Mouse (Mus musculus) ovary, postnatal 14 days (tissue): ENCODE data around the gene Aldh16a1.
A peak's percentile ranks its signal among the peaks of the same experiment; 100 is the strongest.
"Not testable (repeated sequence)": the region's sequence is repeated elsewhere in the genome, so short reads cannot be mapped to it uniquely, and the experiment has no call there.

ENCODE experiments used
- DNase-seq: peaks from one replicate; pipeline ENCODE4 v3.0.0; 2022; ENCODE audit warnings: low spot score

Gene Aldh16a1

DNA sequence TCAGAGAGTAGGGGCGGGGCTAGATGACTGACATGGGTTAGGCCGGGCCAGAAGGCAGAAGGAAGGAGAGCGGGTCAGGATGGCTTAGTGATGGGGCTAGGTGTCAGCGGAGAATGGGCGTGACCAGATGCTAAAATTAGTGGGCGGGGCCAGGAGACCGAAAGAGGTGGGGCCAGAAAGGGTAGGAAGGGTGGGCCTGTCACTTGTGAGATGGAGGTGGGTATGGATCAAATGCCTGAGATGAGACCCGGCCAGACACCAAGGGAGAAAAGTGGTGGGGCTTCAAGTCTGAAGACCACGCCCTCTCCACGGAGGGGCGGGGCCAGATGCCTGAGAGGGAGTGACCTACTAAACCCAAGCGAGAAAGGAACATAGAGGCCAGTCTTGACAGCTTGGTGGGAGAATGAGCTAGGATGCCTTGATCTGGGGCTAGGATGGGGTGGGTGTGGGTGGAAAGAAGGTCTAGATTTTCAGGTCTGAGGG, 19.8 kb downstream of the Aldh16a1 start:
- DNase-seq, result no peak

DNA sequence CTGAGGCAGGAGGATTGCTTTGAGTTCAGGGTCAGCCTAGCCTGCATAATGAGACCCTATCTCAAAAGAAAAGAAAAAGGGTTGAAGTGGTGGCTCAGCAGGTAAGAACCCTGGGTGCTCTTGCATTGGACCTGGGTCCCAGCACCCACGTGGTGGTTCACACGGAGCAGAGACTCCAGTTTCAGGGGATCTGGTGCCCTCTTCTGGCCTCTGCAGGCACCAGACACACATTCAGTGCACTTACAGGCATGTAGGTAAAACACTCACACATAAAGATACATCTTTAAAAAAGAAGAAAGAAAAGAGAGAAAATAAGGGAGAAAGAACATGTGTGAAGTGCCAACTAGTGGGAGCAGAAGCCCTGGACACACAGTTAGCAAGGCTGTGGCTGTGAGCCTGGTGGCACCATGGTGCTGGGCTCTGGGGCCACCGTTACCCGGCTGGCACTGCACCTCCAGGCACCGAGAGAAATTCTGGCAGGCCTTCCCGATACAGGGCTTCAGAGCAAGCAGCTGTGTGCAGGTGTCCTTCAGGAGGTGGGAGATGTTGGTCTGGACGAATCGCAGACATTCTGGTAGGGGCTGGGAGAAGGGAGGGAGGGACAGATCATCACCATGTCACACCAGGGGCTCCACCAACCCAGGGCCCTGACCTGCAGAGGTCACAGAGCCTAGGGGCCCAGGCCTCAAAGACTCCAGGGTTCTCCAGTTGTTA, 20.8 kb downstream of the Aldh16a1 start:
- no peak for DNase-seq

DNA sequence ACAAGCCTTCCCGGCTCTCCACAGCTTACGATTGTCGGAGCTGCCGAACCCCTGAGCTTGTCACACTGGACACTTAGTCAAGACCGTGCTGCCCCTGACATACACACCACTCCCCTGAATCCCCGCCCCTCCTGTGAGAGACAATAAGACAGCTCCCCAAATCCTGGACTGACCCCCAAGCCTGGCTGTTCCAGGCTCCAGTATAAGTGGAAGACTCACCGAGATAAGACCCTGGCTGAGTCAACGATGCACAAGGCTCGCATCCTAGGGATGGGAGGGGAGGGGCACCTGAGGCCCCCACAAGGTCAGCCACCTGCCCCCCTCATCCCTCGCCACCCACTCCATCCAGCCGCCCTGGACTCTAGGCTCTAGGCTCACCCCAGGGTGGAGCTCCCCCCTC, 22.5 kb downstream of the Aldh16a1 start:
- DNase-seq, result no peak

DNA sequence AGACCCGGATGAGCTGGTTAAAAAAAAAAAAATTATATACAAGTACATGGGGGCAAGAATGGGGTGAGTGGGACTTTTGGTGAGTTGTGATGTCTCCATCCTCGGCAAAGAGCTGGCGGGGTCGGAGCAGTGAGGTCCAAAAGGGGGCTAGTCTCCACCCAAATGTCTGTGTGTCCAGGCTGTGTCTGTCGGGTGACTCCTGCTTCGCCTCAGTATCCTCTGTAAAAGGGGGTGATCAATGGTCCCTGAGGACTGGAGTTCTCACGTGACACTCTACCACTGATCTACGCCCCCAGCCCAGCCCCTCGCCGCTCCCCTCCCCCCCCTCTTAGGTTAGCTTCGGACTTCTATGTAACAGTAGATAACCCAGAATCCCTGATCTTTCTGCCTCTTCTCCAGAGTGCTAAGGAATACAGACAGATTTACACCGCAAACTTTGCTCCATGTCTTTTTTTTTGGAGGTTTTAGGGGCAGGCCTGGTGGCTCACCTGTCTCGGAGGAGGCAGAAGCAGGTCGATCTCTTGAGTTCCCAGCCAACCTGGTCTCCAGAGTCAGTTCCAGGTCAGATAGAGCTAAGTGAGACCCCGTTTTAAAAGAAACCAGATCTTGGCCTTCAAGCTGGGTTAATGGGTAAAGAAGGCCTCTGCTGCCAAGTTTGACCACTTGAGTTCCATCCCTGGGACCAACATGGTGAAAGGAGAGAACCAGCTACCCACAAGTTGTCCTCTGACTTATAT, 24.4 kb downstream of the Aldh16a1 start:
- no peak for DNase-seq

DNA sequence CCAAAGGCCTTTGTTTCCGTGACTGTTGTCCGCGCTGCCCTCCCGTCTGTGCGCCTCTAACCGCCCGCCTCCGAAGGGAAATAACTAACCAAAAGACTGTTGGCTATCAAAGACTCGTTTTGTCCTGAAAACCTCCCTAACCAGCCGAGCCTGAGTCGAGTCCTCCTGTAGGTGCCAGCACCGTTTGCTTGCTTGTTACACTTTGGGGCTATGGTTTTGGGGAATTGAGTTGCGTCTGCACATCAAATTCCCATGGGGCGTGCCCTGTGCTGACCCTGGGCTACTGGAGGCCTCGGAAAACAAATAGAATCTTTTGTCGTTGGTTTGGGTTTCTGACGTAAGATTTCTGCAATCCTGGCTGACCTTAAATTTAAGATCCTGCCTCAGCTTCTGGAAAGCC, 25.1 kb downstream of the Aldh16a1 start:
- DNase-seq, result no peak

DNA sequence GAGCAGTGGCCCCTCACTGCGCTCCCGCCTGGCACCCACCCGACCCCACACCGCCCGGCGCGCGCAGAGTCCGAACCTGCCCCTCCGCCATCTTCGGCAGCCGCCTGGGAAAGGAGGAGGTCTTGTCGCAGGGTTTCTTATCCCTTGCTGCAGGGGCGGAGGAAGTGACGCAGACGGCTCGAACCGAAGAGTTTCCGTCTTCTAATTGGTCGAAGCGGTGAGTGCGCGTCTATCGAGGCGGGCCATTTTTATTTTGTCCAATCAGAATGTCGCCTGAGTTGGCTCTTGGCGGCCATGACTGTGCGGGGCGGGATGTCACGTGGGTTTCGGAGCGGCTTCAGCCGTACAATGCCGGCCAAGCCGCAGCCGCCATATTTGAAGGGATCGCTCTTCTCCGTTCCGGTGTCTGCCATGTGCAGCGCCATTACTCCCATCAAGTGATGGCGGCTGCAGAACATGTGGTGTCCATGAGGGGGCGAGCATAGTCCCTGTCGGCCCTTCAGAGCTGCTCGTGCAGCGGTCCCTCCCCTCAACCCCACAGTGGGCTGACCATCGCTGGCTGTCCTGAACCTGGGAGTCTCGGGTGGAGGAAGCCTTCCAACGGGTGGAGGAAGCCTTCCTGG, 25.6 kb downstream of the Aldh16a1 start, which contains the start of gene Rpl13a:
Rpl13a (minus strand) TSS at position 138 of the 623 bp plus-strand sequence.
- DNase-seq, result peak; percentile 96

DNA sequence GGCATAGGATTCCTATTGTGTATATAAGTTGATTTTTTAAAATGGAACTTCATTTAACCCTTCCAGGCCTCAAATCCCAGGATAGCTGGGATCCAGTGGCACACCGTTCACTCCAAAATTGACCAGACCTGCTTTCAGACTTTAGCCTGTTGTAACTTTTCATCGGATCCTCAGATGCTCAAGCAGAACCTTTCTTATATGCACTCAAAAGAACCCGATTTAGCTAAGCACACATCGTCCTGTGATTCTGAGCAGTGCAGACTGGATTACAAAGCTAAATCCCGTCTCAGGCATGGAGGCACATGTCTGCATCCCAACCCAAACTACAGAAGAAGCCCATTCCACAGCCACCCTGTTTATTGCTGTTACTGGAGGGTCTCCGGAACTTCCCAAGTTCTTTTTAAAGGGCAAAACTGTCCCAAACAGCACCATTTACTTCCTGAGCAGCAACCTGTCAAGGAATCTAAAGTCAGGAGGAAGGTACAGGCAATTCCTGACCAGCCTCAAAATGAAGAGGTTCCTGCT, 26.6 kb downstream of the Aldh16a1 start:
- no peak for DNase-seq

DNA sequence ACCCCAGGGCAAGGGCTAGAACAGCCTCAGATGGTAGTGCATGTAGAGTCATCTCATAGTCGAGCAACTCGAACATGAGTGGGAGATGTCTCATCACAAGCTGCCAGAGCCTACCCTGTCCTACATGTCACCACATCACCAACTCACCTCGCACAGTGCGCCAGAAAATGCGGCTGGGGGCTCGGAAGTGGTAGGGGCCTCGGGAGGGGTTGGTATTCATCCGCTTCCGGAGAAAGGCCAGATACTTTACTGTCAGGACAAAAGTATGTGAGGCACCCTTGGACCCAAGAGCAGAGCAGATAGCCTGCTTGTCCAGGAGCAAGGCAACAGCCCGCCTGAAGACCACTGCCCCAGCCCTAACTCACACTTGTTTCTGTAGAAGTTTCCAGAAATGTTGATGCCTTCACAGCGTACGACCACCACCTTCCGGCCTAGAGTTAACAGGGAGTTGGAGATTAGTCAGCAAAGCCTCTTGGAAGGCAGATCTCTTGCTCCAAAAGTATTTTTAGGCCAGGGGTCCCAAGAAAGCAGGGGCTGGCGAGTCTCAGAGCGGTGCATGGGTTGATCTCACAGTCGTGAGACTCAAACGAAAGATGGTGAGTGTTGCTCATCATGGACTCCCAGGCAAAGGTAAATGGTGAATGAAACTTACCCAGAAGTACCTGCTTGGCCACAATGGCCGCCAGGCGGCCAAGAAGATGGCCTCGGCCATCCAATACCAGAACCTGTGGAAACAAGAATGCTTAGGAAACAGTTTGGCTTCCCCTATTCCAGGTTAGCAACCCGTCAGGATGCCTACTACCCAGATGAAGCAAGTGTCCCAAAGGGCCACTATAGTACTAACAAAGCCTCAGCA, 27.3 kb downstream of the Aldh16a1 start:
- no peak for DNase-seq

DNA sequence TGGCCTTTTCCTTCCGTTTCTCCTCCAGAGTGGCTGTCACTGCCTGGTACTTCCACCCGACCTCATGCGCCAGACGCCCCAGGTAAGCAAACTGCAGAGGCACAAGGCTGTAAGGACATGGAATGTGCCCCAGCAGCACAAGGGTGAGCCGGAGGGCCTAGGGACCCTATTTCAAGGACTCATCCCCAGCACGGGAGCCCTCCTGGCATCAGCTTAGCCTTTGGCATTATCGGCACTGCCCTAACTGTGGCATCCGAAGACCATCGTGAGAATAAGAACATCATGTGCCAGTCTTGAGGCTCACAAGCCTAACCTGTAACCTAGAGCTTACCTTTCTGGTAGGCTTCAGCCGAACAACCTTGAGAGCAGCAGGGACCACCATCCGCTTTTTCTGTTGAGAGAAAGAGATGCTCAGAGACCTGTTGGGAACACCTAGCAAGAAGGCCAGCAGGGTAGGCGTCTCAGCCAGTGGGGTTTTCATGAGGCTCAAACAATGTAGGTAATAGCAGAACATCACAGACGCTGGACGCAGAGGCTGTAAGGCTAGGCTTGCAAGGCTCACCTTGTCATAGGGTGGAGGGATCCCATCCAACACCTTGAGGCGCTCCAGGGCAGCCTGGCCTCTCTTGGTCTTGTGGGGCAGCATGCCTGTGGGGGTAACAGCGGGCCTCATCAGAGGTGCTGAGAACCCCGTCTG, 28.1 kb downstream of the Aldh16a1 start:
- no peak for DNase-seq

DNA sequence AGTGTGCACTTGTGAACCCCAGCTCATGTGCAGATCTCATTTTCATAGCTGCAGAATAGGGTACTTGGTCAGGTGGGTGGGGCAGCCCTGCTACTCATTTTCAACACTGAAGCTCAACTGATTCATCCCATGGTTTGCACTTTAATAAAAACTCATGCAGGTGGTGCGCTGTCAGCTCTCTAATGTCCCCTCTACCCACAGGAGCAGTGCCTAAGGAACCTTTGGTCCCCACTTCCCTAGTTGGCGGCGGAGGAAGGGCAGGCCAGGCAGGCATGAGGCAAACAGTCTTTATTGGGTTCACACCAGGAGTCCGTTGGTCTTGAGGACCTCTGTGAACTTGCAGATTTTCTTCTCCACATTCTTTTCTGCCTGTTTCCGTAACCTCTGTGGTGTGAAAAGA, 28.7 kb downstream of the Aldh16a1 start:
- not testable (repeated sequence) for DNase-seq

DNA sequence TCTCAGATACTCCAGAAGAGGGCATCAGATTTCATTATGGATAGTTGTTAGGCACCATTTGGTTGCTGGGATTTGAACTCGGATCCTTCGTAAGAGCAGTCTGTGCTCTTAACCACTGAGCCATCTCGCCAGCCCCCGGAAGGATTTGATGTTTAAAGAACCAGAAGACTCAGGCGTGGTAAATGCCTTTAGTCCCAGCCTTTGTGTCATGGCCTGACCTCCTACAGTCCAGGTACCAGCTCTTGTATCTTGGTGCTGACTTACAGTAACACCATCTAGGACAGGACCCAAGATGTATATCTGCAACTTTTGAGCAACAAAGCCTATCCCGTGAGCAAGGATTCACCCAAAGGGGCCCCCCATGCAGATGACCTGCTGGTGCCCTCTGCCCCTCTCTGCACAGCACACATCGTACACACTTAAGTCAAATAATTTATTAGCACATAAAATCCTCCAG, 29.2 kb downstream of the Aldh16a1 start:
- no peak for DNase-seq

DNA sequence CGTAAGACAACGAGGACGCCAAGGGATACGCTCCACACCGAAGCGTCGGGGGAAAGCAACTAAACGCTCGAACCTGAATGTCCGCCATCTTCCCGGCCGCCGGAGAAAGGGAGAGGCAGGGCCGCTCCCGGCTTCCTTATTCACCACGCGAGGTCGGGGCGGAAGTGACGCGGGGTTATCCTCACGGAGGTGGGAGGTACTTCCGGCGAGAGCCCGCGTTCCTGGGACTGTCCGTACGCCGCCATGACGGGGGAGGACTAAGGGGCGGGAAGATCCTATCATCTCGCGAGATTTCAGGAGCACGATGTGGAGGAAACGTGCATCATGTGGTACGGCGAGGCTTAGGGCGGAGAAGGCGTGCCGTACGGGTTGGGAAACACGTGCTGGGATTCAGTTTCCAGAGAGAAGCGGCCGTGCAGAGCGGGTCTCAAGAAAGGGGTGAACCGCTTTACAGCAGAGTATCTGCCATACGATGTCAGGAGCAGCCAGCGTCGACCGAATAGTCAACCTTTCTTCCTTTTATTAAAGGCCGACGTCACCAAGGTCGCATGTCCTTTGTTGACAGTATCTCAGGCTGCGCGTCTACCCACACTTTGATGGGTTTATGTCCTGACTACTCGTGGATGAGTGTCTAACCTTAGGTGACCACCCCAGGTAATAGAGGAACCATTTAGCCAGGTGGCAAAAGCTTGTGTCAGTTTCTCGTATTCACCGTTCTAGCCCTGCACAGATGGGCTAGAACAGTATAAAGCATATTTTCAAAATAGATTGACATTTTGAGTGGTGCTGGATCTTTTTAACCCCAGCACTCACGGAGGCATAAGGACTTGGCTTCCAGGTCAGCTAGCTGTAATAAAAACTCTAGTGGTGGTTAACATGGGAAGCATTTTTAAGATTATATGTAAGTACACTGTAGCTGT, 29.9 kb downstream of the Aldh16a1 start, which contains the start of gene Rps11:
Rps11 (minus strand) TSS at position 216 of the 920 bp plus-strand sequence.
- DNase-seq, result peak; percentile 97

DNA sequence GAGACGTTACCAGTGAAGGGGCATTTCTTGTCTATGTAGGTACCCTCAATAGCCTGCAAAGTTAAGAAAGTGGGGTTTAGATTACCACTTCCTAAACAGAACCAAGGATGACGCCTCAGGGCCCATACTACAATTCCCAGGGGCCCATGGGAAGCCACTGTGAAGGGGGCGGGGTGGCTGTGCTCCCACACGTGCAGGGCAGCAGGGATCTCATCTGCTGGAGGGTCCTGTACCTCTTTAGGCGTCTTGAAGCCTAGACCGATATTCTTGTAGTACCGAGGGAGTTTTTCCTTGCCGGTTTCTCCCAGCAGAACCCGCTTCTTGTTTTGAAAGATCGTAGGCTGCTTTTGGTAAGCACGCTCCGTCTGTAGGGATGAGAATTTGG, 31.2 kb downstream of the Aldh16a1 start:
- no peak for DNase-seq

DNA sequence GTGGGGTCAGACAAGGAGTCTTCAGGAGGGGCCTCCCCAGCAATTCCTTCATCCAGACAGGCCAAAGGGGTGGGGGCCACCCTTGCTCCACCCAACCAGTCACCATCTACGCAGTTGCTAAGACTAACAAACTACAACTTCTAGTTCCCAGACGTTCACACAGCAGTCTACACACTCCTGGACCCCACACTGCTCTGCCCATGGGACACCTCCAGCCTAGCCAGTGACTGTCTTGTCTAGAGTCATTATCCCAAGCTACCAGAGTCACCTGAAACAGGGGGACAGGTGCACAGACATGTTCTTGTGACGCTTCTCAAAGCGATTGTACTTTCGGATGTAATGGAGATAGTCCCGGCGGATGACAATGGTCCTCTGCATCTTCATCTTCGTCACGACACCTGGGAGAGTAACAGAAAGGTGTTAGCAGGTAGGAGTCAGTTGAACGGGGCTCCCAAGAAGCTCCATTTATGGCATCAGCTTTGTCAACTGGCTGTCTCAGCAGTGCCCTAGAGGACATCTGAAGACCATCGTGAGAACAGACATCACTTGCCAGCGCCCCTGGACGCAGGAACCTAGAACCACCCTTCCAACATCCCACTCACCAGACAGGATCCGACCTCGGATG, 31.7 kb downstream of the Aldh16a1 start:
- no peak for DNase-seq

DNA sequence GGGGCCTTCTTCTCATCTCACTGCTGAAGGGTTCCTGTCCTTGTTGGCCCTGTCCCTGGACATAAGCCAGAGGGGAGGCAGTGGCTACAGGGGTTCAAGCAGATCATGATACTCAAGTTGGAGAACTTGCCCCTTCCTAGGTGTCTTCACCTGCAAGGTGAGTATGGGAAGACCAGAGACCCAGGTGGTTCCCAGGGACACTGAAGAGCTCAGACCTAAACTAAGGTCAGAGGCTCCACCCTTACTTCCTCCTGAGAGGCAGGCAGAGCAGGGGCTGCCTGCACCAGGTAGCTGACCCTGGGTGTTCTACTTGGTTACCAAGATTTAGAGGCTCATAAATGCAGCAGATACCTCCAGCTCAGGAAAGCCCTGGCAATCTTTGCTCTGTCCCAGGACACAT, 32.4 kb downstream of the Aldh16a1 start:
- DNase-seq, result no peak

DNA sequence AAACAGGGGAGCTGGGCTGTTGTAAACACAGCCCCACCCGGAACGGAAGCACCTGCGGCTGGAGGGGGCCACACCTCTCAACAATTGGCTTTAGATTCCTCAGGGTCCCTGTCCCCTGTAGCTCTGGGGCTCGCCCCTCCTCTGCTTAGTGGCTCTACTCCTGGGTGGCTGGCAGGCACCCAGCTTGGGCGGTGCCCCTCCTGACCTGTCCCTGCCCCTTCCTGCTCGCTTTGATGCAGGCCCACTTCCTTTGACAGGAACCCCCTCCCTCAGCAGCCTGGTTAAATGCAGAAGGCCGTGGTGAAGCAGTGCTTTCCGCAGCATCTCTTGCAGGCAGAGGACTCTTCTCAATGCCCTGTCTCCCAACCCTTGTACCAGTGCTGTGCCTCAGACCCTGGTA, 33.0 kb downstream of the Aldh16a1 start:
- no peak for DNase-seq

DNA sequence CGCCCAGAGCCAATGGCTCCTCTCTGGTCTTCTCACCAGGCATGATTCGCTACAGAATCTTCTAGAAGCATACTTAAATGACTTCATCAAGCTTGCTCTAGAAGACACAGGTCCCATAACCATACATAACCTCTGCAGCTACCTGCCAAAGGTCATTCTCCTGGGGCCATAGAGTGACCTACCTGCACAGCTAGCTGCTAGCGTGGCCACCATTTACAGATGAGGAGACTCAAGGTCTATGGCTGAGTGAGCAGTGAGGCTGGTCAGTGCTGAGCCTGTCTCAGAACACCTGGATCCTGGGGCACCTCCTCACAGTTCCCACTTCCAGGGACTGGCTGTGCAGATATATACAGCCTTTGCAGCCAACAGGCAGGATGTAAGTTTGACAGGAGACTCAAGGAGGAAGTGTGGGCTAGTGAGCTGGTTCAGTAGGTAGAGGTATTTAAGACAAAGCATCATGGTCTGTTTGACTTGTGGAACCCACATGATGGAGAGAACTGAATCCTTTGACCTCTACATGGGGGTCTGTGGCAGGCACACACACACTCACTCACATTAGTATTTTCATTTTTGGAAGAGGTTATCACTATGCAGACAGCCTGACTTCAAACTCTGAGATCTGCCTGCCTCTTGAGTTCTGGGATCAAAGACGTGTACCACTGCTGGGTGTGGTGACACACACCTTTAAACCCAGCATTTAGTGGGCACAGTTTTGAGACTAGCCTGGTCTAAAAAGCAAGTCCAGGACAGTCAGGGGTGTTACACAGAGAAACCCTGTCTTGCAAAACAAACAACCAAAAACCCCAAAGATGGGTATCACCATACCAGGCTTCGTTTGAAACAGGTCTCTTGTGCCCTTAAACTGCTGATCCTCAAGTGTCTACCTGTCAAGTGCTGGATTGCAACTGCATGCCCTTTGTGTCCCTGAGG, 34.3 kb downstream of the Aldh16a1 start:
- DNase-seq, result no peak

DNA sequence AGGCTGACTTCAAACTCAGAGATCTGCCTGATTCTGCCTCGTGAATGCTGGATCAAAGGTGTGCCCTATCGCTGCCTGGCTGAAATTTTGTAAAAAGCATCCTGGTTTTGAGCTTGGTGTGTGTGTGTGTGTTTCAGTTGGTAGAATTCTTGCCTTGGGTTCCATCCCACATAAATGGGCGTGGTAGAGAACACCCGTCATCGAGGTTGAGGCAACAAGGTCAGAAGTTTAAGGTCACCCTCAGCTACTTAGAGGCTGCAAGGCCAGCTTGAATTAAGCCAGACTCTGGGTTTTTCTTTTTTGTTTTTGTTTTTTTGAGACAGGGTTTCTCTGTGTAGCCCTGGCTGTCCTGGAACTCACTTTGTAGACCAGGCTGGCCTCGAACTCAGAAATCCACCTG, 36.0 kb downstream of the Aldh16a1 start:
- no peak for DNase-seq
